Mouse (Mus musculus) frontal cortex, postnatal 14 days (tissue): ENCODE data around the gene Shc1.

Experiments
- DNase-seq, 2 experiments: peaks; one replicate each; pipeline ENCODE4 v3.0.0; 2022; ENCODE audit warnings: low spot score in 2 of 2

Shc1 gene

GRCm38 (mm10) chr3:89418170-89418860 lies at the start of gene Shc1, which contains the start of gene Cks1b:
TSS of gene Shc1 (plus strand) at chr3:89418443.
TSS of gene Cks1b (minus strand) at chr3:89418383.
- DNase-seq: peak; percentile 87 to 96

- no peak for DNase-seq
These were observed 44.5 kb upstream of the Shc1 start for GRCm38 (mm10) chr3:89373581-89374231.

- no peak for DNase-seq
These were observed 40.4 kb upstream of the Shc1 start for GRCm38 (mm10) chr3:89377831-89378230.

DNA sequence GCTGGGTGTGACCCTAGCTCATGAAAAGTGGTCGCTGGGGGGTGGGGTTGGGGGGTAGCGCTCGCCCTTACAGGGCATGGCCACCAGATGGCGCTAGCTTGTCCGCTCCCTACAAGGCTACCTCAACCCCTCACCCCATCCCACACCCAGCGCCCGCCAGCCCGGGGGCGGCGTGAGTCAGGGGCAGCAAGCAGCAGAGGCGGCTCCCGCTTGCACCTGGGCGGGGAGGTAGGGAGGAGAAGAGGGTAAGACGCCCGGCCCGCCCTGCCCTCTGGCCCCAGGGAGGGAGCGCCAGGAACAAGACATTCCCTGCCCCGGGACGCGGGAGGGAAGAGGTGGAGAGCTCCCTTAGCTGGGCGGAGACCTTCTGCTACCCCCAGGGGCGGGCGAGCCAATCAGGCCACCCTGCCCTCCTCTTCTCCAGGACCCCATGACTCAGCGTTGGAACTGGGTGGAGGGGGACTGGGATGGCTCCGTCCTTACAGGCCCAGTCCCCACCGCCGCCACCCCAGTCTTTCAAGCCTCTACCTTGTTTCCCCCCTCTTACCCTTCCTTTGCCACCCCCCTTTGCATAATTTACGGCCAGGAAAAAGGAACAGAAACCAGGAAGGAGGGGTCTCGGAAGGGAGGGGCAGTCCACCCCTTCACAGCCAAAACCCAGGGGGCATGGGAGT lies 39.7 kb upstream of the Shc1 start:
- peak in 1 of 2 experiments; percentile 57 for DNase-seq

- no peak for DNase-seq
These were observed 38.7 kb upstream of the Shc1 start for GRCm38 (mm10) chr3:89379388-89380131.

DNA sequence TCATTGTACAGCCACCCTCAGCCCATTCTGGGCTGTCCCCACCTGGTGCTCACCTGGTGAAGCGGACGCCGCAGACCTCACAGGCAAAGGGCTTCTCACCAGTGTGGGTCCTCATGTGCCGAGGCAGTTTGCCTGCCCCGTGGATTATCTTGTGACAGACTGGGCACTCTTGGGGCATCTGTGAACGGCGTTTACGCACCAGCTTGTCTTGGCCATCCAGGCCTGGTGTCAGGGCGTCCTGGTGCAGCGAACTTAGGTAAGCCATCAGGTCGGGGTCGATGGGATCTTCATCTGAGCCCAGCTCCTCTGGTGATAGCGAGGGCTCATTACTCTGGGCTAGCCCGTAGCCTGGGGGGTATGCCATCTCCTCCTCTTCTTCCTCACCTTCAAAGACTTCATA lies 38.0 kb upstream of the Shc1 start:
- no peak for DNase-seq

DNA sequence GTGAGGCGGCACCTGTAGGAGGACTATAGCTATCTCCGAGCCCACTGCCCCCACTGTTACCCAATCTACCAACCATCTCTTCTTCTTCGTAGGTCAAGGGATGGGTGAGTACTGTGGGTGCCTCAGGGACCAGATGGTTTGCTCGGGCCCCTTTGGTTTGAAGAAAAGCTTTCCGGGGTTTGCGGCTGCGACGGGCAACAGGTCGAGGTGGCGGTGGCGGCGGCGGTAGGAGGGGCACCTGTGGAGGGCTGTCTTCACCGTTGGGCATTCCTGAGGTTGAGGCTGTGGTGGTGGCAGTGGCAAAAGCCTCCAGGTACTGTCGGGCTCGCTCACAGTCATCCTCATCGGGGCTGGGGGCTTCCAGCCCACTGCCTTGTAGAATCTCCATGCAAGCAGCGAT lies 37.5 kb upstream of the Shc1 start:
- DNase-seq: no peak

- no peak for DNase-seq
These were observed 37.0 kb upstream of the Shc1 start for GRCm38 (mm10) chr3:89381233-89381632.

- no peak for DNase-seq
These were observed 36.0 kb upstream of the Shc1 start for GRCm38 (mm10) chr3:89382033-89382882.

- no peak for DNase-seq
These were observed 35.3 kb upstream of the Shc1 start for GRCm38 (mm10) chr3:89382950-89383349.

DNA sequence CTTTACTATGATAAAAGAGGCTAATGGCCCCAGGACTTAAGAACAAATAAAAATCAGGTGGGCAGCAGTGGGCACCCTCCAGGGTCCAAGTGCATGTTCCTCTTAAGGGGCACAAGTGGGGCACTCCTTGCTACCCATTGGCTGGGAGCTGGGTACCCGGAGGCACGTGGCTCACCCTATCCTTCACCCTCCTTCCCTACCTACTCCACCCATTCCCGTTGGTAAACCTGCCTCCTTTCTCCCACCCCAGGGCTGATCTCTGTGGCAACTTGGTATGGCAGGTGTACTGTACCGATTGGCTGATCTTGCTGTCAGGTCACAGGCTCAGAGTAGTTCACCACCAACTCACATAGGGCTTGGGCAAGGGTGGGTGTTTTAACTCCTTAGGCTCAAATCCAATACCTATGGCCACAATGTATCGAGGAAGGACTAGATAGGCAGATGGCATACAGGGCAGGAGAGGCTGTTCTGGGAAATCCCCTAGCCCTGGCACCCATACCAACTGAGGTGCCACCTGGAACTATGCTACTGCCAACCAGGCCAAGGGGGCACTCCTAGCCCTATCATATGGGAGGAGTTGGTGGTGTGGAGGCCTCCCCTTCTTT lies 34.5 kb upstream of the Shc1 start:
- DNase-seq: no peak

- DNase-seq: no peak
These were observed 33.7 kb upstream of the Shc1 start for GRCm38 (mm10) chr3:89384331-89385076.

- no peak for DNase-seq
These were observed 32.8 kb upstream of the Shc1 start for GRCm38 (mm10) chr3:89385451-89385850.

- no peak for DNase-seq
These were observed 31.5 kb upstream of the Shc1 start for GRCm38 (mm10) chr3:89386438-89387420.

DNA sequence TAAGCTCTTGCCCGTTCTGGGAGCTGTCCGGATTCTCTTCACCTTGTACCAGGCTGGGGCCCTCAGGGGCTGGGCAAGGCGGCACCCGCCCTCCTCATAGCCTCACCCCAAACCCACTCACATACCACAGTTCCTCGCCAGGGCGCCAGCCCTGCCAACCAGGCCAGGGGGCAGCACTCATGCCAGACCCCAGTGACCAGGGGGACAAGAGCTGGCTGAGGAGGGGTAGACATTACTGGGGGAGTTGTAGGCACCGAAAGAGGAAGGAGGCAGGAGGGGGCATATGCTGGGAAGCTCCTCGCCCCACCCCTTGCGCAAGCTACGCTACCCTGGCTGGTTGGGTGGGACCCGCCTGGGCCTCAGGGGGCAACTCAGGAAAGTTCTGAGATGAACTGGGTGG lies 30.6 kb upstream of the Shc1 start:
- no peak for DNase-seq

GRCm38 (mm10) chr3:89388134-89388881 lies 29.9 kb upstream of the Shc1 start:
- DNase-seq: no peak

- no peak for DNase-seq
These were observed 29.1 kb upstream of the Shc1 start for GRCm38 (mm10) chr3:89388901-89389740.
